Mouse (Mus musculus) embryonic facial prominence, embryonic 12.5 days (tissue): ENCODE results near the gene Abcc4. TPM values are rescaled to one million over a fixed set of nuclear protein-coding genes. Genes with fewer than 3 reads are reported as not detected.

Experiments
- ATAC-seq: fragments of 200-750 bp; cut with Nextera tagmentation; 2 replicates; pipeline ENCODE4 v1.8.0; 2017; ENCODE audit not compliant: insufficient number of reproducible peaks, insufficient read depth, low FRiP score, low TSS enrichment
- H3K27ac ChIP-seq: fragments of 300-500 bp; sonication (generic); 2 replicates; pipeline ENCODE4 v1.5.1; 2016; ENCODE audit warnings: mild to moderate bottlenecking
- H3K27me3 ChIP-seq: fragments of 300-500 bp; sonication (generic); 2 replicates; pipeline ENCODE4 v1.6.1; 2016; ENCODE audit warnings: mild to moderate bottlenecking, moderate library complexity
- H3K36me3 ChIP-seq: fragments of 300-500 bp; sonication (generic); 2 replicates; pipeline ENCODE4 v1.6.1; 2016; ENCODE audit warnings: mild to moderate bottlenecking
- H3K4me1 ChIP-seq: fragments of 300-500 bp; sonication (generic); 2 replicates; pipeline ENCODE4 v1.6.1; 2016
- H3K4me2 ChIP-seq: fragments of 300-500 bp; sonication (generic); replicated peaks from 2 replicates; pipeline ENCODE4 v1.6.1; 2016; ENCODE audit warnings: mild to moderate bottlenecking, moderate library complexity
- H3K4me3 ChIP-seq: fragments of 300-500 bp; sonication (generic); 2 replicates; pipeline ENCODE4 v1.5.1; 2016; ENCODE audit warnings: mild to moderate bottlenecking
- H3K9ac ChIP-seq: fragments of 300-500 bp; sonication (generic); 2 replicates; pipeline ENCODE4 v1.6.1; 2016; ENCODE audit warnings: mild to moderate bottlenecking, moderate library complexity
- H3K9me3 ChIP-seq: fragments of 300-500 bp; sonication (generic); 2 replicates; pipeline ENCODE4 v1.6.1; 2016; ENCODE audit warnings: mild to moderate bottlenecking, moderate library complexity
- WGBS: fragments of 180-500 bp; shearing (Covaris S2); methylation state at CpG from one replicate; pipeline ENCODE4 v1.1.7; 2016; 5-methylcytosine and 5-hydroxymethylcytosine counted together
- polyA plus RNA-seq: library from polyadenylated mRNA; unstranded; fragments of >200 nt; fragmentation: Nextera tagmentation; extraction: Ambion mirVana; gene quantifications from 2 replicates; pipeline ENCODE4 v1.2.1, GENCODE M21; 2016

Abcc4 gene
- polyA plus RNA-seq, 1 experiment from 2014 or later: 2.8 TPM

- Histone ChIP-seq H3K4me3 (no peak overlapping the region), H3K27ac (no peak overlapping the region), H3K27me3 (no peaks in the 10 kb centered on the region), H3K9ac (no peak overlapping the region), H3K9me3 (no peaks in the 10 kb centered on the region), H3K4me2 (no peak overlapping the region), H3K4me1 (no peaks in the 10 kb centered on the region), H3K36me3 (no peaks in the 10 kb centered on the region)
- ATAC-seq: no peak
- 76% methylated on average over 6 of the region's 6 CpGs for WGBS
These were observed 85.1 kb downstream of the Abcc4 start for GRCm38 (mm10) chr14:118620773-118621448.

- Histone ChIP-seq H3K36me3 (no peaks in the 10 kb centered on the region), H3K27me3 (no peaks in the 10 kb centered on the region), H3K4me2 (no peak overlapping the region), H3K4me3 (no peak overlapping the region), H3K27ac (no peak overlapping the region), H3K9me3 (no peaks in the 10 kb centered on the region), H3K4me1 (no peaks in the 10 kb centered on the region), H3K9ac (no peak overlapping the region)
- ATAC-seq: no peak
- WGBS: 72% methylated on average over 12 of the region's 12 CpGs
These were observed 89.2 kb downstream of the Abcc4 start for GRCm38 (mm10) chr14:118616698-118617311.

GRCm38 (mm10) chr14:118613734-118614133, 92.3 kb downstream of the Abcc4 start:
- Histone ChIP-seq H3K36me3 (no peaks in the 10 kb centered on the region), H3K4me1 (no peaks in the 10 kb centered on the region), H3K4me2 (no peak overlapping the region), H3K27me3 (no peaks in the 10 kb centered on the region), H3K27ac (no peak overlapping the region), H3K9ac (no peak overlapping the region), H3K4me3 (no peak overlapping the region), H3K9me3 (no peaks in the 10 kb centered on the region)
- no peak for ATAC-seq
- 74% methylated on average over 9 of the region's 9 CpGs for WGBS

GRCm38 (mm10) chr14:118611714-118612113, 94.3 kb downstream of the Abcc4 start:
- no peaks in the 10 kb centered on the region for H3K4me1 ChIP-seq
- H3K9me3 ChIP-seq: no peaks in the 10 kb centered on the region
- ATAC-seq: no peak
- no peak overlapping the region for H3K4me3 ChIP-seq
- H3K27me3 ChIP-seq: no peaks in the 10 kb centered on the region
- no peak overlapping the region for H3K9ac ChIP-seq
- WGBS: 86% methylated on average over 17 of the region's 17 CpGs
- no peak overlapping the region for H3K27ac ChIP-seq
- H3K4me2 ChIP-seq: no peak overlapping the region
- no peaks in the 10 kb centered on the region for H3K36me3 ChIP-seq

- Histone ChIP-seq H3K4me2 (no peak overlapping the region), H3K27ac (no peak overlapping the region), H3K36me3 (no peaks in the 10 kb centered on the region), H3K4me3 (no peak overlapping the region), H3K9me3 (no peaks in the 10 kb centered on the region), H3K9ac (no peak overlapping the region), H3K4me1 (no peaks in the 10 kb centered on the region), H3K27me3 (no peaks in the 10 kb centered on the region)
- ATAC-seq: no peak
- 95% methylated on average over 11 of the region's 11 CpGs for WGBS
These were observed 95.2 kb downstream of the Abcc4 start for GRCm38 (mm10) chr14:118610786-118611185.

- WGBS: 64% methylated on average over 16 of the region's 16 CpGs
- no peaks in the 10 kb centered on the region for H3K27me3 ChIP-seq
- no peak for ATAC-seq
- H3K4me3 ChIP-seq: no peak overlapping the region
- no peaks in the 10 kb centered on the region for H3K9me3 ChIP-seq
- no peak overlapping the region for H3K27ac ChIP-seq
- H3K36me3 ChIP-seq: no peaks in the 10 kb centered on the region
- H3K4me1 ChIP-seq: no peaks in the 10 kb centered on the region
- H3K9ac ChIP-seq: no peak overlapping the region
- H3K4me2 ChIP-seq: no peak overlapping the region
These were observed 97.1 kb downstream of the Abcc4 start for GRCm38 (mm10) chr14:118608816-118609465.

GRCm38 (mm10) chr14:118608317-118608716, 97.7 kb downstream of the Abcc4 start:
- Histone ChIP-seq H3K4me1 (no peaks in the 10 kb centered on the region), H3K4me3 (no peak overlapping the region), H3K27me3 (no peaks in the 10 kb centered on the region), H3K9me3 (no peaks in the 10 kb centered on the region), H3K4me2 (no peak overlapping the region), H3K36me3 (no peaks in the 10 kb centered on the region), H3K27ac (no peak overlapping the region), H3K9ac (no peak overlapping the region)
- ATAC-seq: no peak
- WGBS: 87% methylated on average over 7 of the region's 7 CpGs

- H3K27me3 ChIP-seq: no peaks in the 10 kb centered on the region
- no peak overlapping the region for H3K4me3 ChIP-seq
- no peaks in the 10 kb centered on the region for H3K36me3 ChIP-seq
- no peaks in the 10 kb centered on the region for H3K4me1 ChIP-seq
- no peaks in the 10 kb centered on the region for H3K9me3 ChIP-seq
- H3K9ac ChIP-seq: no peak overlapping the region
- no peak overlapping the region for H3K4me2 ChIP-seq
- ATAC-seq: no peak
- 86% methylated on average over 9 of the region's 9 CpGs for WGBS
- H3K27ac ChIP-seq: no peak overlapping the region
These were observed 99.5 kb downstream of the Abcc4 start for GRCm38 (mm10) chr14:118606476-118606875.

- 83% methylated on average over 2 of the region's 2 CpGs for WGBS
- no peak overlapping the region for H3K4me2 ChIP-seq
- no peaks in the 10 kb centered on the region for H3K27me3 ChIP-seq
- no peak overlapping the region for H3K27ac ChIP-seq
- no peak overlapping the region for H3K9ac ChIP-seq
- no peak for ATAC-seq
- no peaks in the 10 kb centered on the region for H3K9me3 ChIP-seq
- H3K36me3 ChIP-seq: no peaks in the 10 kb centered on the region
- 0 out of 2 replicates have a peak, but pooled peaks cover 11% of the 10 kb centered on the region for H3K4me1 ChIP-seq
- H3K4me3 ChIP-seq: no peak overlapping the region
These were observed 101.1 kb downstream of the Abcc4 start for GRCm38 (mm10) chr14:118604903-118605302.

GRCm38 (mm10) chr14:118602031-118602430, 104.0 kb downstream of the Abcc4 start:
- 60% methylated on average over 8 of the region's 8 CpGs for WGBS
- no peak for ATAC-seq
- Histone ChIP-seq H3K4me3 (no peak overlapping the region), H3K36me3 (0 out of 2 replicates have a peak, but pooled peaks cover 3% of the 10 kb centered on the region), H3K27ac (no peak overlapping the region), H3K9me3 (no peaks in the 10 kb centered on the region), H3K4me2 (no peak overlapping the region), H3K9ac (no peak overlapping the region), H3K4me1 (0 out of 2 replicates have a peak, but pooled peaks cover 11% of the 10 kb centered on the region), H3K27me3 (no peaks in the 10 kb centered on the region)

- Histone ChIP-seq H3K9ac (no peak overlapping the region), H3K27ac (no peak overlapping the region), H3K9me3 (no peaks in the 10 kb centered on the region), H3K4me2 (no peak overlapping the region), H3K4me3 (no peak overlapping the region), H3K4me1 (0 out of 2 replicates have a peak, but pooled peaks cover 11% of the 10 kb centered on the region), H3K36me3 (0 out of 2 replicates have a peak, but pooled peaks cover 3% of the 10 kb centered on the region), H3K27me3 (no peaks in the 10 kb centered on the region)
- no peak for ATAC-seq
- 42% methylated on average over 6 of the region's 6 CpGs for WGBS
These were observed 105.3 kb downstream of the Abcc4 start for GRCm38 (mm10) chr14:118600746-118601145.

- H3K4me2 ChIP-seq: no peak overlapping the region
- no peak for ATAC-seq
- H3K9me3 ChIP-seq: no peaks in the 10 kb centered on the region
- 0 out of 2 replicates have a peak, but pooled peaks cover 3% of the 10 kb centered on the region for H3K36me3 ChIP-seq
- no peak overlapping the region for H3K27ac ChIP-seq
- WGBS: 93% methylated on average over 3 of the region's 3 CpGs
- 0 out of 2 replicates have a peak, but pooled peaks cover 11% of the 10 kb centered on the region for H3K4me1 ChIP-seq
- H3K9ac ChIP-seq: no peak overlapping the region
- no peak overlapping the region for H3K4me3 ChIP-seq
- H3K27me3 ChIP-seq: no peaks in the 10 kb centered on the region
These were observed 107.3 kb downstream of the Abcc4 start for GRCm38 (mm10) chr14:118598757-118599156.
